In genomic region chr8:121651308-121651873, GRCm38 (mm10) we compare ENCODE assay signal across 7 mouse cellular contexts. TPM values are rescaled to one million over a fixed set of nuclear protein-coding genes. Genes with fewer than 3 reads are reported as not detected.
DNase-seq lines count a peak whose midpoint lies in the region; ATAC-seq and TF ChIP-seq lines count a peak whose summit lies in the region.

No protein-coding gene starts in this region.

- H3K27ac ChIP-seq in liver, adult 2 months (replicated peaks; ENCODE audit: insufficient read depth, low read depth, low read length): peak overlapping the region; percentile 58
- H3K27ac ChIP-seq in embryonic facial prominence, embryonic 10.5 days (replicated peaks): peak overlapping the region; percentile 79
- peak overlapping the region; percentile 48; the same call in 1 of the 2 replicates for H3K27ac ChIP-seq in heart, postnatal 0 days (ENCODE audit: low read depth)
- no peak overlapping the region for H3K27ac ChIP-seq in midbrain, embryonic 11.5 days (ENCODE audit: low read depth, low read length)

- H3K4me1 ChIP-seq in liver, adult 2 months (ENCODE audit: control insufficient read depth, insufficient read depth, low read length): peaks cover 40% of the 10 kb centered on the region
- peaks cover 67% of the 10 kb centered on the region for H3K4me1 ChIP-seq in embryonic facial prominence, embryonic 10.5 days
- peaks cover 39% of the 10 kb centered on the region for H3K4me1 ChIP-seq in heart, postnatal 0 days (ENCODE audit: control insufficient read depth, insufficient read depth)
- peaks cover 41% of the 10 kb centered on the region for H3K4me1 ChIP-seq in midbrain, embryonic 11.5 days (ENCODE audit: control insufficient read depth, insufficient read depth, low read length)

- H3K4me3 ChIP-seq in liver, adult 2 months (ENCODE audit: insufficient read depth, low read depth, low read length): peak overlapping the region; percentile 66
- peak overlapping the region; percentile 89 for H3K4me3 ChIP-seq in embryonic facial prominence, embryonic 10.5 days
- H3K4me3 ChIP-seq in heart, postnatal 0 days (ENCODE audit: low read depth, low read length): peak overlapping the region; percentile 64
- peak overlapping the region; percentile 90 for H3K4me3 ChIP-seq in midbrain, embryonic 11.5 days (ENCODE audit: low read depth, low read length)

- peaks cover 43% of the 10 kb centered on the region for H3K79me2 ChIP-seq in liver, adult 2 months (ENCODE audit: control insufficient read depth, insufficient read depth, low read length)

- no peak for DNase-seq in liver, adult 2 months (ENCODE audit: extremely low read depth, low read depth, low spot score)
- no peak for DNase-seq in liver
- peak; percentile 23 for DNase-seq in embryonic facial prominence, embryonic 10.5 days (ENCODE audit: low spot score)
- no peak for DNase-seq in heart, postnatal 0 days (ENCODE audit: low spot score)
- DNase-seq in midbrain, embryonic 11.5 days (ENCODE audit: low spot score, missing footprints): peak; percentile 85
- no peak for DNase-seq in ovary, postnatal 36 days (ENCODE audit: low spot score)

- no peak for TF ChIP-seq EP300 in heart, postnatal 0 days (IDR thresholded peaks at IDR 0.05; ENCODE audit: low read depth)

- TF ChIP-seq POLR2A in liver, adult 2 months (IDR thresholded peaks at IDR 0.05; ENCODE audit: extremely low read depth, insufficient read depth, low read length): no peak

- no peaks in the 10 kb centered on the region for H3K36me3 ChIP-seq in liver, adult 2 months (ENCODE audit: control insufficient read depth, insufficient read depth, low read length)
- peaks cover 22% of the 10 kb centered on the region for H3K36me3 ChIP-seq in embryonic facial prominence, embryonic 10.5 days (replicated peaks)
- peaks cover 4% of the 10 kb centered on the region; the same call in 1 of the 2 replicates for H3K36me3 ChIP-seq in heart, postnatal 0 days (replicated peaks; ENCODE audit: control insufficient read depth, insufficient read depth, low read length)
- no peaks in the 10 kb centered on the region for H3K36me3 ChIP-seq in midbrain, embryonic 11.5 days (ENCODE audit: control insufficient read depth, insufficient read depth, low read length)

- WGBS in liver, adult 2 months: 7% methylated on average over 47 of the region's 47 CpGs
- 16% methylated on average over 47 of the region's 47 CpGs for WGBS in embryonic facial prominence, embryonic 10.5 days
- 11% methylated on average over 47 of the region's 47 CpGs for WGBS in heart, postnatal 0 days
- 12% methylated on average over 47 of the region's 47 CpGs for WGBS in midbrain, embryonic 11.5 days

- H3K9me3 ChIP-seq in embryonic facial prominence, embryonic 10.5 days: no peaks in the 10 kb centered on the region
- no peaks in the 10 kb centered on the region for H3K9me3 ChIP-seq in heart, postnatal 0 days (replicated peaks; ENCODE audit: control insufficient read depth, low read length)
- no peaks in the 10 kb centered on the region for H3K9me3 ChIP-seq in midbrain, embryonic 11.5 days (ENCODE audit: control insufficient read depth, low read length)

- no peak for ATAC-seq in heart, postnatal 0 days (ENCODE audit: insufficient read depth, low read depth)
- no peak for ATAC-seq in midbrain, embryonic 11.5 days (ENCODE audit: low FRiP score)
- no peak for ATAC-seq in erythroid progenitor cell, adult 5-6 weeks (replicated peaks; ENCODE audit: low FRiP score, poor library complexity, severe bottlenecking)

- no peak for TF ChIP-seq CTCF in liver, adult 2 months (IDR thresholded peaks at IDR 0.05; ENCODE audit: low read depth, low read length)
- no peak for TF ChIP-seq CTCF in heart, postnatal 0 days (IDR thresholded peaks at IDR 0.05; ENCODE audit: low read depth)

- H3K4me2 ChIP-seq in heart, postnatal 0 days (ENCODE audit: low read depth, low read length): peak overlapping the region; percentile 99
- peak overlapping the region; percentile 99 for H3K4me2 ChIP-seq in midbrain, embryonic 11.5 days

- H3K27me3 ChIP-seq in liver, adult 2 months (ENCODE audit: control insufficient read depth, insufficient read depth, low read length): no peaks in the 10 kb centered on the region
- H3K27me3 ChIP-seq in embryonic facial prominence, embryonic 10.5 days (replicated peaks; ENCODE audit: low read depth, poor library complexity, severe bottlenecking): no peaks in the 10 kb centered on the region
- H3K27me3 ChIP-seq in heart, postnatal 0 days (ENCODE audit: control insufficient read depth, insufficient read depth, low read length): no peaks in the 10 kb centered on the region
- no peaks in the 10 kb centered on the region for H3K27me3 ChIP-seq in midbrain, embryonic 11.5 days (ENCODE audit: control insufficient read depth, insufficient read depth, low read length)

- peak overlapping the region; percentile 86 for H3K9ac ChIP-seq in liver, adult 2 months (ENCODE audit: low read depth, low read length)
- H3K9ac ChIP-seq in heart, postnatal 0 days (replicated peaks; ENCODE audit: low read depth, low read length): peak overlapping the region; percentile 69
- peak overlapping the region; percentile 84 for H3K9ac ChIP-seq in midbrain, embryonic 11.5 days (ENCODE audit: low read length)

RNA-seq across cellular contexts. Expression of gene Zcchc14, which starts 1.3 kb away (rescaled TPM):
- 9.2 and 14.8 TPM in 2 replicates for total RNA-seq in liver, adult 2 months (2014; rRNA removed)
- 13.0 and 15.6 TPM in 2 replicates for polyA plus RNA-seq in liver, adult 2 months (2012; rRNA removed)
- 15.0 and 17.3 TPM in 2 replicates for polyA plus RNA-seq in embryonic facial prominence, embryonic 10.5 days (2016; fragmentation: Nextera tagmentation; extraction: Ambion mirVana)
- 18.1 and 20.4 TPM in 2 replicates for total RNA-seq in heart, postnatal 0 days (2014; rRNA removed; ENCODE audit: low replicate concordance)
- polyA plus RNA-seq in heart, postnatal 0 days (2015; fragmentation: Nextera tagmentation; extraction: Ambion mirVana): 4.8 and 5.6 TPM in 2 replicates
- 20.7 and 22.7 TPM in 2 replicates for polyA plus RNA-seq in midbrain, embryonic 11.5 days (2014; fragmentation: Nextera tagmentation; extraction: Ambion mirVana)
- total RNA-seq in erythroid progenitor cell, adult 5-6 weeks (2015; ENCODE audit: low replicate concordance): not detected in 2 replicates
- total RNA-seq in erythroid progenitor cell, adult 5-6 weeks (2017; ENCODE audit: low replicate concordance): not detected in 2 replicates

Comparison
In these comparisons a context has a peak if more than half of its experiments do, and no peak if none do; other contexts are left out.
1. DNase-seq: peak in embryonic facial prominence, embryonic 10.5 days (single experiment) and midbrain, embryonic 11.5 days (single experiment); none in liver, adult 2 months (single experiment), liver (single experiment), heart, postnatal 0 days (single experiment) and ovary, postnatal 36 days (single experiment).
2. Peak in every context shown above with its lines, with median percentiles within 50 percentile points of each other: H3K4me3 ChIP-seq and H3K9ac ChIP-seq.